Mouse (Mus musculus) kidney, embryonic 15.5 days (tissue): ENCODE measurements around the gene Pik3ca. TPM values are rescaled to one million over a fixed set of nuclear protein-coding genes. Genes with fewer than 3 reads are reported as not detected.

Experiments used
- ATAC-seq: fragments of 200-750 bp; cut with Nextera tagmentation; replicated peaks from 2 replicates; pipeline ENCODE4 v1.8.0; 2017; ENCODE audit warnings: moderate TSS enrichment; ENCODE audit not compliant: low FRiP score
- H3K27ac ChIP-seq: fragments of 300-500 bp; sonication (generic); 2 replicates; pipeline ENCODE4 v1.5.1; 2015; ENCODE audit warnings: mild to moderate bottlenecking, inconsistent platforms
- H3K27me3 ChIP-seq: fragments of 300-500 bp; sonication (generic); 2 replicates; pipeline ENCODE4 v1.6.1; 2015; ENCODE audit warnings: inconsistent platforms
- H3K36me3 ChIP-seq: fragments of 300-500 bp; sonication (generic); 2 replicates; pipeline ENCODE4 v1.6.1; 2015; ENCODE audit warnings: inconsistent platforms
- H3K4me1 ChIP-seq: fragments of 300-500 bp; sonication (generic); 2 replicates; pipeline ENCODE4 v1.6.1; 2015; ENCODE audit warnings: inconsistent platforms
- H3K4me2 ChIP-seq: fragments of 300-500 bp; sonication (generic); 2 replicates; pipeline ENCODE4 v1.6.1; 2015; ENCODE audit warnings: moderate library complexity, mild to moderate bottlenecking, inconsistent platforms
- H3K4me3 ChIP-seq: fragments of 300-500 bp; sonication (generic); replicated peaks from 2 replicates; pipeline ENCODE4 v1.5.1; 2015; ENCODE audit warnings: mild to moderate bottlenecking, inconsistent platforms
- H3K9ac ChIP-seq: fragments of 300-500 bp; sonication (generic); 2 replicates; pipeline ENCODE4 v1.6.1; 2015; ENCODE audit warnings: mild to moderate bottlenecking, inconsistent platforms
- H3K9me3 ChIP-seq: fragments of 300-500 bp; sonication (generic); replicated peaks from 2 replicates; pipeline ENCODE4 v1.6.1; 2016; ENCODE audit warnings: inconsistent platforms
- WGBS: fragments of 180-500 bp; shearing (Covaris S2); methylation state at CpG from one replicate; pipeline ENCODE4 v1.1.7; 2015; ENCODE audit warnings: mixed read lengths; 5-methylcytosine and 5-hydroxymethylcytosine counted together
- polyA plus RNA-seq: library from polyadenylated mRNA; unstranded; fragments of >200 nt; fragmentation: Nextera tagmentation; extraction: Ambion mirVana; gene quantifications from 2 replicates; pipeline ENCODE4 v1.2.1, GENCODE M21; 2015

The Pik3ca gene
- polyA plus RNA-seq, 1 experiment from 2014 or later = 10.3 TPM

GRCm38 (mm10) chr3:32379891-32380290 is 17.6 kb upstream of the Pik3ca start:
- H3K4me3 ChIP-seq = no peak overlapping the region
- H3K4me1 ChIP-seq = no peaks in the 10 kb centered on the region
- H3K36me3 ChIP-seq = no peaks in the 10 kb centered on the region
- WGBS = 38% methylated on average over 2 of the region's 2 CpGs
- H3K9ac ChIP-seq = no peak overlapping the region
- H3K27me3 ChIP-seq = no peaks in the 10 kb centered on the region
- ATAC-seq = no peak
- no peak overlapping the region for H3K4me2 ChIP-seq
- H3K27ac ChIP-seq = no peak overlapping the region
- no peaks in the 10 kb centered on the region for H3K9me3 ChIP-seq

DNA sequence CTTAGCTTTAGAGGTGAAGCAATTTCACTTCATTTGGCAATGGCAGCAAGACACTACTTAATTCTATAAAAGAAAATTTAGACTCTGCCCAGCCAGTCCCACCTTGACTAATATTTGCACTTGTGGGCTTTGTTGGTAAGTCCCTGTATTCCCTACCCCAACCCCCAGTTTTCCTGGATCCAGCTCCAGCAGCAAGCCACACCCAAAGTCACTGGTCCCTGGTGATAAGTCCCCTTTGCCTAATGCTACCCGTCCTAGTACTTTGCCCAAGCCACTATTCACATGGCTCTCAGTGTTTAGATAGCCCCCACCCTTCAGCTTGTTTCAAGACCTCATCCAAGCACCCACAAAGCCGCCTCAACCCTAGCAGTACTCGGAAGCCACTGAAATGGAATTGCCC is 15.9 kb upstream of the Pik3ca start:
- ATAC-seq = no peak
- WGBS = 70% methylated on average over 3 of the region's 3 CpGs
- Histone ChIP-seq H3K27me3 (no peaks in the 10 kb centered on the region), H3K36me3 (no peaks in the 10 kb centered on the region), H3K9me3 (no peaks in the 10 kb centered on the region), H3K9ac (no peak overlapping the region), H3K4me3 (no peak overlapping the region), H3K4me1 (no peaks in the 10 kb centered on the region), H3K27ac (no peak overlapping the region), H3K4me2 (no peak overlapping the region)

DNA sequence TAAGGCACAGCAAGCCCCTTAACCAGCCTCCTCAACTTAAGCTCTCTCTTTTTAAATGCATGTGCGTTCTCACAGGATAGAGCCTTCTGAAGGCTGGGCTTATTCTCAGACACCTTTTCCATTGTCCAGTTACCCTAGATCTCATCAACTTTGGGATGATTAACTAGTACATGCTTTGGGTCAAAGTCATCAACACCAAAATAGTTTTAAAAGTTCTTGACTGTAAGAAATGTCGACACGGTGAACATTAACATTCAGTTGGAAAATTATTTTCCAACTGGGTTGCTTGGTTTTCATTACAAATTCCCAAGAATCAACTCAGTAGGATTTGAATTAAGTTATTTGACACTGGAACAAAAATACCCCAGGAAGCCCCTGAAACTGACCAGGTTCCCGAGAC is 4.6 kb upstream of the Pik3ca start:
- Histone ChIP-seq H3K36me3 (no peaks in the 10 kb centered on the region), H3K27me3 (no peaks in the 10 kb centered on the region), H3K9ac (no peak overlapping the region), H3K9me3 (no peaks in the 10 kb centered on the region), H3K4me2 (no peak overlapping the region), H3K4me3 (no peak overlapping the region), H3K4me1 (peaks cover 5% of the 10 kb centered on the region; the same call in 1 of the 2 replicates), H3K27ac (no peak overlapping the region)
- 87% methylated on average over 4 of the region's 4 CpGs for WGBS
- ATAC-seq = no peak

DNA sequence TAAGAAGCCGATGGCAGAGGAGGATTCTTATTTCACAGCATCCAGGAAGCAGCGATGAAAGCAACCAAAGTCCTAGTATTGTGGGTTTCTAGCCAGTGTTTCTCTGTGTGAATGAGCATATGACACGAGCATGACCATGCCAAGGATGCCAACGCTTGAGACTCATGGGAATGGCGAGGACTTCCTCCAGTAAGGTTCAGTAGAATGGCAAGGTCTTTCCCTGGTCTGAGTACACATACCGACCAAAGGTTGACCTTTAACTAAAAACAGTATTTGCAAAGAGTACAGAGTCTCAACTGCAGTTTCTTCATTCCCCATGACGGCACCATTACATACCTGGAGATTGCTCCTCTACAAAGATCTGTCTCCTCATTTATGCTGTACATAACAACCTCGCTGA is 3.5 kb upstream of the Pik3ca start:
- no peak overlapping the region for H3K4me3 ChIP-seq
- no peaks in the 10 kb centered on the region for H3K27me3 ChIP-seq
- H3K4me1 ChIP-seq = peaks cover 11% of the 10 kb centered on the region
- no peak overlapping the region for H3K27ac ChIP-seq
- 86% methylated on average over 8 of the region's 8 CpGs for WGBS
- H3K4me2 ChIP-seq = no peak overlapping the region
- H3K9me3 ChIP-seq = no peaks in the 10 kb centered on the region
- H3K36me3 ChIP-seq = no peaks in the 10 kb centered on the region
- H3K9ac ChIP-seq = no peak overlapping the region
- no peak for ATAC-seq

DNA sequence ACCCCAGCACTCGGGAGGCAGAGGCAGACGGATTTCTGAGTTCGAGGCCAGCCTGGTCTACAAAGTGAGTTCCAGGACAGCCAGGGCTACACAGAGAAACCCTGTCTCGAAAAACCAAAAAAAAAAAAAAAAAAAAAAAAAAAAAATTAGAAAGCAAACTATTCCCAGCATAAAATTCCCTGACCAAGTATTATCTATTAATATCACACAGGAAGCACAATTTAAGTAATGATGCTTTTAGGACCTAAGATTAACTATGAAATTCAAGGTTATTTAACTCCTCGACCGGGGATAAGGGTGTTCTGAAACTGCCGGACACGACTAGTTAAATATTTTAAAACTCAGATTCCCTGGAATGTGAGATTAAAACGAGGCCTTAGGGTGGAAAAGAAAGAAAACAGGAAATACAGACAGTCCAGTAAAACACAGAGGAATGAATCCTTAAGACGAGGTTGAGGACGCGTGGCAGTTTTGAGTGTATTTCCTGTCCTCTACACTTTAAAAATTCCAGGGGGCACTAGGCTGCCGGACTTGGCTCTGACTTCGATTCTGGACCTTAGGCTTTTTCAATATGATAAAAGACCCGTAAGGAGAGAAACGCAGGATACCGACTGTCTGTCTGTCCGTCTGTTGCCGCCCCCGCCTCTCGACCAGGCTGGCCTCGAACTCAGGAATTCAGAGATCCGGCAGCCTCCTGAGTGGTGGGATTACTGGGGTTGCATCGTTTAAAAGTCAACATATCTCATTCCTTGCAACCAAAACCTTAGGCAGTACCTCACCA is 1.5 kb upstream of the Pik3ca start:
- H3K27me3 ChIP-seq = no peaks in the 10 kb centered on the region
- peaks cover 28% of the 10 kb centered on the region for H3K4me1 ChIP-seq
- H3K27ac ChIP-seq = peak overlapping the region; percentile 99
- H3K4me2 ChIP-seq = peak overlapping the region; percentile 75
- peak; percentile 1; the same call in 1 of the 2 replicates for ATAC-seq
- H3K9me3 ChIP-seq = no peaks in the 10 kb centered on the region
- H3K36me3 ChIP-seq = no peaks in the 10 kb centered on the region
- peak overlapping the region; percentile 91 for H3K4me3 ChIP-seq
- 19% methylated on average over 24 of the region's 24 CpGs for WGBS
- peak overlapping the region; percentile 50 for H3K9ac ChIP-seq

- Histone ChIP-seq H3K9ac (peak overlapping the region; percentile 93), H3K4me1 (peaks cover 33% of the 10 kb centered on the region), H3K27me3 (no peaks in the 10 kb centered on the region), H3K27ac (peak overlapping the region; percentile 99), H3K36me3 (no peaks in the 10 kb centered on the region), H3K4me3 (peak overlapping the region; percentile 91), H3K4me2 (peak overlapping the region; percentile 75), H3K9me3 (no peaks in the 10 kb centered on the region)
- whole genome bisulfite sequencing = 1% methylated on average over 42 of the region's 77 CpGs
- peak; percentile 98 for ATAC-seq
Measured at GRCm38 (mm10) chr3:32396794-32397460, 544 bp upstream of the Pik3ca start.

GRCm38 (mm10) chr3:32398175-32398538 is 686 bp downstream of the Pik3ca start:
- Histone ChIP-seq H3K27me3 (no peaks in the 10 kb centered on the region), H3K9ac (peak overlapping the region; percentile 93), H3K9me3 (no peaks in the 10 kb centered on the region), H3K4me3 (peak overlapping the region; percentile 91), H3K4me1 (peaks cover 33% of the 10 kb centered on the region), H3K36me3 (no peaks in the 10 kb centered on the region), H3K4me2 (peak overlapping the region; percentile 75), H3K27ac (peak overlapping the region; percentile 99)
- ATAC-seq = no peak
- 0% methylated on average over 7 of the region's 7 CpGs for WGBS

DNA sequence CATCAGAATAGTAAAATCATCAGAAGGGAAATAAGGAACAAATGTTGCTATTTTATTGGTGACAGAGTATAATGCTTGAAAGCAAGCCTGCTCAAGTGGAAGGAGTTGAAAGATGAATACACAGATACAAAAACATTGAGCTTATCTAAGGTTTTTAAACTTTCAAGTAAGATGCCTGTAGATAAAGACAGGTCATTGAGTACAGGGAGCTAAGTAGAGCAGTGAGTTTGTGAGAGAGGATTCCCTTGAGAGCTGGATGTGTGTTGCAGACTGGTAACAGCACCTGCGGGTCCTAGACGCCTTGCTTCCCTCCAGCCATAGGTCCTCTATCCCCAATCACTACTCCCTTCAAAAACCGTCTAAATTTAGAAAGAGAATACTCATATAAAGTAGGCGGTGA is 1.2 kb downstream of the Pik3ca start:
- Histone ChIP-seq H3K9ac (no peak overlapping the region), H3K4me2 (peak overlapping the region; percentile 75), H3K36me3 (no peaks in the 10 kb centered on the region), H3K27ac (no peak overlapping the region), H3K4me1 (peaks cover 33% of the 10 kb centered on the region), H3K27me3 (no peaks in the 10 kb centered on the region), H3K4me3 (peak overlapping the region; percentile 91), H3K9me3 (no peaks in the 10 kb centered on the region)
- no peak for ATAC-seq
- 16% methylated on average over 4 of the region's 4 CpGs for WGBS

GRCm38 (mm10) chr3:32399381-32399780 is 1.9 kb downstream of the Pik3ca start:
- H3K27ac ChIP-seq = peak overlapping the region; percentile 58; the same call in 1 of the 2 replicates
- no peak overlapping the region for H3K4me3 ChIP-seq
- WGBS = 14% methylated on average over 4 of the region's 4 CpGs
- peaks cover 33% of the 10 kb centered on the region for H3K4me1 ChIP-seq
- H3K4me2 ChIP-seq = peak overlapping the region; percentile 19
- no peaks in the 10 kb centered on the region for H3K27me3 ChIP-seq
- H3K9ac ChIP-seq = no peak overlapping the region
- no peaks in the 10 kb centered on the region for H3K36me3 ChIP-seq
- ATAC-seq = no peak
- no peaks in the 10 kb centered on the region for H3K9me3 ChIP-seq

DNA sequence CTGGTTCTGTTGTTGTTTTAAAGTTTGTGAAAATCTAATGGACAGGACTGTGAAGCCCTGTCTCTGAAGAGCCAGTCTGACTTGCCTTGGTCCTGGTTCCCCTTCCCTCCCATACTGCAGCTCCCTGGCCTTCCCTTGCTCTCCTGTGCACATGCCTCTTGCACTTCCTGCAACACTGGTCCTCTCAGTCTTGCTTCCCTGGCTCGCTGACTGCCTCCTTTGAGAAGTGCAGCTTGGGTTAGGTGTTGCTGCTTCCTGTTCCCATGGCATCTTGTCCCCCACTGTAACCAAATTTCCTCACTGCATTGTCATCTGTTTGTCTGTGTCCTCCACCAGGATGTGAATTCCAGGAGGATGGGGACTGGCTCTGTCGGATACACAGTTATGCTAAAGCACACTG is 2.5 kb downstream of the Pik3ca start:
- Histone ChIP-seq H3K27me3 (no peaks in the 10 kb centered on the region), H3K9ac (no peak overlapping the region), H3K9me3 (no peaks in the 10 kb centered on the region), H3K4me1 (peaks cover 33% of the 10 kb centered on the region), H3K27ac (peak overlapping the region; percentile 58; the same call in 1 of the 2 replicates), H3K4me3 (no peak overlapping the region), H3K4me2 (peak overlapping the region; percentile 19), H3K36me3 (no peaks in the 10 kb centered on the region)
- no peak for ATAC-seq
- WGBS = 31% methylated on average over 2 of the region's 2 CpGs

GRCm38 (mm10) chr3:32401591-32401990 is 4.1 kb downstream of the Pik3ca start:
- Histone ChIP-seq H3K9me3 (no peaks in the 10 kb centered on the region), H3K27ac (no peak overlapping the region), H3K4me2 (no peak overlapping the region), H3K9ac (no peak overlapping the region), H3K36me3 (no peaks in the 10 kb centered on the region), H3K27me3 (no peaks in the 10 kb centered on the region), H3K4me1 (peaks cover 28% of the 10 kb centered on the region), H3K4me3 (no peak overlapping the region)
- 71% methylated on average over 3 of the region's 3 CpGs for WGBS
- ATAC-seq = no peak

- no peak overlapping the region for H3K4me3 ChIP-seq
- no peaks in the 10 kb centered on the region for H3K9me3 ChIP-seq
- no peak overlapping the region for H3K27ac ChIP-seq
- WGBS = 70% methylated on average over 7 of the region's 7 CpGs
- no peaks in the 10 kb centered on the region for H3K36me3 ChIP-seq
- no peak overlapping the region for H3K4me2 ChIP-seq
- H3K27me3 ChIP-seq = no peaks in the 10 kb centered on the region
- ATAC-seq = no peak
- no peak overlapping the region for H3K9ac ChIP-seq
- peaks cover 28% of the 10 kb centered on the region for H3K4me1 ChIP-seq
Measured at GRCm38 (mm10) chr3:32402990-32403885, 5.8 kb downstream of the Pik3ca start.
